Mouse (Mus musculus): ENCODE measurements at regions not wholly inside any gene's neighbourhood (a gene's known extent, or its start where the extent isn't known, plus 50 kb on each side); places are given as distances from the start of the nearest gene placed in this dataset.

- no peak for DNase-seq (ENCODE audit: extremely low spot score in 1 of 2, low spot score in 1 of 2)
Measured at GRCm38 (mm10) chr9:90683319-90683718, 412.7 kb upstream of the Tbc1d2b start.

- no peak for DNase-seq (ENCODE audit: extremely low spot score in 1 of 2, low spot score in 1 of 2)
Measured at GRCm38 (mm10) chr9:90690066-90690465, 419.5 kb upstream of the Tbc1d2b start.

GRCm38 (mm10) chr9:90691137-90691536, 420.5 kb upstream of the Tbc1d2b start:
- DNase-seq (ENCODE audit: extremely low spot score in 1 of 2, low spot score in 1 of 2): no peak

GRCm38 (mm10) chr9:90691676-90692661, 421.4 kb upstream of the Tbc1d2b start:
- DNase-seq (ENCODE audit: extremely low spot score in 1 of 2, low spot score in 1 of 2): no peak

- DNase-seq (ENCODE audit: extremely low spot score in 1 of 2, low spot score in 1 of 2): no peak
Measured at GRCm38 (mm10) chr9:90693031-90693671, 422.5 kb upstream of the Tbc1d2b start.

- no peak for DNase-seq (ENCODE audit: extremely low spot score in 1 of 2, low spot score in 1 of 2)
Measured at GRCm38 (mm10) chr9:90694051-90694645, 423.5 kb upstream of the Tbc1d2b start.

- no peak for DNase-seq (ENCODE audit: extremely low spot score in 1 of 2, low spot score in 1 of 2)
Measured at GRCm38 (mm10) chr9:90695693-90696092, 425.1 kb upstream of the Tbc1d2b start.

GRCm38 (mm10) chr9:90697279-90698000, 426.8 kb upstream of the Tbc1d2b start:
- DNase-seq (ENCODE audit: extremely low spot score in 1 of 2, low spot score in 1 of 2): no peak

- no peak for DNase-seq (ENCODE audit: extremely low spot score in 1 of 2, low spot score in 1 of 2)
Measured at GRCm38 (mm10) chr9:90698439-90698838, 427.8 kb upstream of the Tbc1d2b start.

- no peak for DNase-seq (ENCODE audit: extremely low spot score in 1 of 2, low spot score in 1 of 2)
Measured at GRCm38 (mm10) chr9:90699064-90699463, 428.5 kb upstream of the Tbc1d2b start.

- no peak for DNase-seq (ENCODE audit: extremely low spot score in 1 of 2, low spot score in 1 of 2)
Measured at GRCm38 (mm10) chr9:90700236-90701179, 429.9 kb upstream of the Tbc1d2b start.

GRCm38 (mm10) chr9:90701180-90701765, 430.7 kb upstream of the Tbc1d2b start:
- no peak for DNase-seq (ENCODE audit: extremely low spot score in 1 of 2, low spot score in 1 of 2)

- DNase-seq (ENCODE audit: extremely low spot score in 1 of 2, low spot score in 1 of 2): no peak
Measured at GRCm38 (mm10) chr9:90713685-90714084, 443.1 kb upstream of the Tbc1d2b start.

GRCm38 (mm10) chr9:90731450-90731849, 460.8 kb upstream of the Tbc1d2b start:
- no peak for DNase-seq (ENCODE audit: extremely low spot score in 1 of 2, low spot score in 1 of 2)

GRCm38 (mm10) chr9:90757175-90757574, 486.6 kb upstream of the Tbc1d2b start:
- no peak for DNase-seq (ENCODE audit: extremely low spot score in 1 of 2, low spot score in 1 of 2)

GRCm38 (mm10) chr9:90774296-90774695, 503.7 kb upstream of the Tbc1d2b start:
- DNase-seq (ENCODE audit: extremely low spot score in 1 of 2, low spot score in 1 of 2): no peak

- no peak for DNase-seq (ENCODE audit: extremely low spot score in 1 of 2, low spot score in 1 of 2)
Measured at GRCm38 (mm10) chr9:90789545-90789944, 518.9 kb upstream of the Tbc1d2b start.

- no peak for DNase-seq (ENCODE audit: extremely low spot score in 1 of 2, low spot score in 1 of 2)
Measured at GRCm38 (mm10) chr9:90791871-90792270, 521.3 kb upstream of the Tbc1d2b start.

GRCm38 (mm10) chr9:90816844-90817243, 545.4 kb upstream of the Zic4 start:
- DNase-seq (ENCODE audit: extremely low spot score in 1 of 2, low spot score in 1 of 2): no peak
